Mouse (Mus musculus) forebrain, embryonic 16.5 days (tissue): ENCODE measurements around the gene Zfp111. TPM values are rescaled to one million over a fixed set of nuclear protein-coding genes. Genes with fewer than 3 reads are reported as not detected.

Experiments
- ATAC-seq: fragments of 200-750 bp; cut with Nextera tagmentation; 2 replicates; pipeline ENCODE4 v1.8.0; 2017; ENCODE audit warnings: mild to moderate bottlenecking, moderate library complexity
- H3K27ac ChIP-seq: fragments of 300-500 bp; sonication (generic); 2 replicates; pipeline ENCODE4 v1.5.1; 2014; ENCODE audit warnings: low read length, control low read depth
- H3K27me3 ChIP-seq: fragments of 300-500 bp; sonication (generic); replicated peaks from 2 replicates; pipeline ENCODE4 v1.6.1; 2014; ENCODE audit warnings: low read length; ENCODE audit not compliant: control insufficient read depth, insufficient read depth
- H3K36me3 ChIP-seq: fragments of 300-500 bp; sonication (generic); 2 replicates; pipeline ENCODE4 v1.6.1; 2014; ENCODE audit not compliant: control insufficient read depth, insufficient read depth
- H3K4me1 ChIP-seq: fragments of 300-500 bp; sonication (generic); replicated peaks from 2 replicates; pipeline ENCODE4 v1.6.1; 2014; ENCODE audit warnings: low read length; ENCODE audit not compliant: control insufficient read depth, insufficient read depth
- H3K4me2 ChIP-seq: fragments of 300-500 bp; sonication (generic); 2 replicates; pipeline ENCODE4 v1.6.1; 2014; ENCODE audit warnings: mild to moderate bottlenecking, low read length, control low read depth
- H3K4me3 ChIP-seq: fragments of 300-500 bp; sonication (generic); replicated peaks from 2 replicates; pipeline ENCODE4 v1.5.1; 2014; ENCODE audit warnings: mild to moderate bottlenecking, low read length, control low read depth
- H3K9ac ChIP-seq: fragments of 300-500 bp; sonication (generic); replicated peaks from 2 replicates; pipeline ENCODE4 v1.6.1; 2014; ENCODE audit warnings: low read depth, low read length, control low read depth
- H3K9me3 ChIP-seq: fragments of 300-500 bp; sonication (generic); 2 replicates; pipeline ENCODE4 v1.6.1; 2016; ENCODE audit warnings: low read length; ENCODE audit not compliant: control insufficient read depth
- WGBS: fragments of 180-500 bp; shearing (Covaris S2); extraction: QIAGEN DNeasy Blood & Tissue Kit; methylation state at CpG from one replicate; pipeline ENCODE4 v1.1.7; 2014; 5-methylcytosine and 5-hydroxymethylcytosine counted together
- polyA plus RNA-seq: library from polyadenylated mRNA; unstranded; fragments of >200 nt; fragmentation: Nextera tagmentation; extraction: Ambion mirVana; gene quantifications from 2 replicates; pipeline ENCODE4 v1.2.1, GENCODE M21; 2015

The Zfp111 gene
- polyA plus RNA-seq = 7.2 and 7.4 TPM in 2 replicates

GRCm38 (mm10) chr7:24211343-24211742 lies at the start of gene Zfp111:
Gene Zfp111, minus strand, starts transcription at chr7:24211443.
- Histone ChIP-seq H3K27ac (no peak within 1 kb of the TSS), H3K36me3 (no peaks in the 10 kb centered on the region), H3K9ac (no peak within 1 kb of the TSS), H3K9me3 (no peaks in the 10 kb centered on the region; the same call in 1 of the 2 replicates), H3K27me3 (no peaks in the 10 kb centered on the region), H3K4me2 (no peak within 1 kb of the TSS), H3K4me3 (no peak within 1 kb of the TSS), H3K4me1 (peaks cover 9% of the 10 kb centered on the region)
- WGBS = 76% methylated on average over 5 of the region's 5 CpGs
- ATAC-seq = no peak

- ATAC-seq = no peak
- Histone ChIP-seq H3K4me2 (no peak overlapping the region), H3K27me3 (no peaks in the 10 kb centered on the region), H3K4me3 (no peak overlapping the region), H3K36me3 (peaks cover 6% of the 10 kb centered on the region), H3K9me3 (no peaks in the 10 kb centered on the region), H3K4me1 (peaks cover 6% of the 10 kb centered on the region; the same call in 1 of the 2 replicates), H3K27ac (no peak overlapping the region), H3K9ac (no peak overlapping the region)
- 90% methylated on average over 4 of the region's 4 CpGs for WGBS
Measured at GRCm38 (mm10) chr7:24260000-24260312, 48.7 kb upstream of the Zfp111 start.

GRCm38 (mm10) chr7:24259306-24259999 lies 48.2 kb upstream of the Zfp111 start:
- Histone ChIP-seq H3K4me1 (peaks cover 8% of the 10 kb centered on the region; the same call in 1 of the 2 replicates), H3K27me3 (no peaks in the 10 kb centered on the region), H3K9me3 (no peaks in the 10 kb centered on the region), H3K4me3 (no peak overlapping the region), H3K36me3 (peaks cover 6% of the 10 kb centered on the region), H3K4me2 (no peak overlapping the region), H3K9ac (no peak overlapping the region), H3K27ac (no peak overlapping the region)
- ATAC-seq = no peak
- WGBS = 91% methylated on average over 13 of the region's 13 CpGs

GRCm38 (mm10) chr7:24254633-24255474 lies 43.6 kb upstream of the Zfp111 start, which contains the start of gene Zfp108:
Gene Zfp108, plus strand, starts transcription at chr7:24254794.
- peak within 1 kb of the TSS; percentile 57 for H3K27ac ChIP-seq
- 20% methylated on average over 21 of the region's 21 CpGs for WGBS

GRCm38 (mm10) chr7:24253779-24254615 lies 42.8 kb upstream of the Zfp111 start:
- Histone ChIP-seq H3K9ac (no peak overlapping the region; the same call in 1 of the 2 replicates), H3K4me2 (peak overlapping the region; percentile 61), H3K27me3 (no peaks in the 10 kb centered on the region), H3K27ac (no peak overlapping the region), H3K4me3 (peak overlapping the region; percentile 52), H3K36me3 (no peaks in the 10 kb centered on the region), H3K4me1 (peaks cover 11% of the 10 kb centered on the region), H3K9me3 (no peaks in the 10 kb centered on the region)
- ATAC-seq = peak; percentile 54
- 65% methylated on average over 9 of the region's 9 CpGs for WGBS

More at GRCm38 (mm10) chr7:24254633-24255474, 43.6 kb upstream of the Zfp111 start, which contains the start of gene Zfp108:
- H3K9me3 ChIP-seq = no peaks in the 10 kb centered on the region
- peak within 1 kb of the TSS; percentile 61 for H3K4me2 ChIP-seq
- peak within 1 kb of the TSS; percentile 52 for H3K4me3 ChIP-seq
- no peaks in the 10 kb centered on the region for H3K27me3 ChIP-seq
- no peaks in the 10 kb centered on the region for H3K36me3 ChIP-seq
- H3K4me1 ChIP-seq = peaks cover 11% of the 10 kb centered on the region
- H3K9ac ChIP-seq = peak within 1 kb of the TSS; percentile 64
- ATAC-seq = peak; percentile 94

- Histone ChIP-seq H3K9me3 (no peaks in the 10 kb centered on the region), H3K4me2 (peak within 1 kb of the TSS; percentile 77), H3K4me1 (peaks cover 10% of the 10 kb centered on the region), H3K9ac (peak within 1 kb of the TSS; percentile 88), H3K27ac (no peak within 1 kb of the TSS), H3K4me3 (peak within 1 kb of the TSS; percentile 93), H3K36me3 (no peaks in the 10 kb centered on the region), H3K27me3 (0 out of 2 replicates have a peak, but pooled peaks cover 2% of the 10 kb centered on the region)
- ATAC-seq = peak; percentile 97
- WGBS = 4% methylated on average over 28 of the region's 28 CpGs
Measured at GRCm38 (mm10) chr7:24237040-24237791, 26.0 kb upstream of the Zfp111 start, which contains the start of gene Zfp109. Gene Zfp109, minus strand, starts transcription at chr7:24237560.

- Histone ChIP-seq H3K4me3 (no peak overlapping the region), H3K27ac (no peak overlapping the region), H3K4me2 (no peak overlapping the region), H3K9me3 (no peaks in the 10 kb centered on the region), H3K36me3 (no peaks in the 10 kb centered on the region), H3K9ac (no peak overlapping the region), H3K27me3 (no peaks in the 10 kb centered on the region), H3K4me1 (peaks cover 9% of the 10 kb centered on the region)
- WGBS = 79% methylated on average over 2 of the region's 2 CpGs
- ATAC-seq = no peak
Measured at GRCm38 (mm10) chr7:24210296-24210695, 947 bp downstream of the Zfp111 start.

- no peak overlapping the region; the same call in 1 of the 2 replicates for H3K4me3 ChIP-seq
- H3K4me2 ChIP-seq = peak overlapping the region; percentile 76
- peaks cover 9% of the 10 kb centered on the region for H3K4me1 ChIP-seq
- no peak overlapping the region for H3K27ac ChIP-seq
- WGBS = 62% methylated on average over 7 of the region's 7 CpGs
- no peaks in the 10 kb centered on the region for H3K36me3 ChIP-seq
- no peaks in the 10 kb centered on the region for H3K9me3 ChIP-seq
- H3K9ac ChIP-seq = no peak overlapping the region
- peak; percentile 49 for ATAC-seq
- H3K27me3 ChIP-seq = no peaks in the 10 kb centered on the region
Measured at GRCm38 (mm10) chr7:24208282-24208886, 2.9 kb downstream of the Zfp111 start.
